In genomic region chr17:64363694-64364093, GRCm38 (mm10) we compare ENCODE assay signal across 7 mouse cellular contexts. TPM values are rescaled to one million over a fixed set of nuclear protein-coding genes. Genes with fewer than 3 reads are reported as not detected.
A peak's percentile ranks its signal among the peaks of the same experiment; 100 is the strongest.
DNase-seq lines count a peak whose midpoint lies in the region; TF ChIP-seq lines count a peak whose summit lies in the region.

No protein-coding gene starts in this region.

- peaks cover 7% of the 10 kb centered on the region for H3K4me1 ChIP-seq in cerebellum, adult 2 months (ENCODE audit: control insufficient read depth, insufficient read depth, low read length)

- no peak overlapping the region for H3K27ac ChIP-seq in cerebellum, adult 2 months (ENCODE audit: insufficient read depth, low read length)

- no peak for TF ChIP-seq CTCF in cerebellum, adult 2 months (IDR thresholded peaks at IDR 0.05; ENCODE audit: borderline replicate concordance, insufficient read depth, low read depth, low read length)

- DNase-seq in right cerebral cortex, postnatal 10 days (ENCODE audit: low spot score in 2 of 2), result peak; percentile 66
- DNase-seq in right cerebral cortex, postnatal 14 days, result no peak
- DNase-seq in cerebellum, adult 2 months, result peak; percentile 34 to 78
- DNase-seq in heart, adult 8-10 months (ENCODE audit: low spot score), result peak; percentile 51
- peak; percentile 51 for DNase-seq in lung, postnatal 25 days (ENCODE audit: low spot score)
- DNase-seq in thymus, postnatal 0 days (ENCODE audit: low spot score), result no peak
- no peak for DNase-seq in B cell, adult 2 months

- WGBS in cerebellum, adult 2 months, result 4% methylated on average over 1 of the region's 1 CpGs

- no peak for TF ChIP-seq POLR2A in cerebellum, adult 2 months (IDR thresholded peaks at IDR 0.05; ENCODE audit: borderline replicate concordance, insufficient read depth, low read length)

- no peak overlapping the region for H3K4me3 ChIP-seq in cerebellum, adult 2 months (replicated peaks; ENCODE audit: insufficient read depth, low read depth, low read length)

- no peaks in the 10 kb centered on the region for H3K27me3 ChIP-seq in cerebellum, adult 2 months (ENCODE audit: control insufficient read depth, insufficient read depth, low read length)

RNA-seq across cellular contexts. Expression of gene Pja2, which starts 32.0 kb away (rescaled TPM):
- 150 and 160 TPM in 2 replicates for polyA plus RNA-seq in cerebellum, adult 2 months (2012; rRNA removed)
- total RNA-seq in heart, adult 8-10 months (2022), result 100 to 1,000 TPM; 111 to 122 (median 117) TPM
- polyA plus RNA-seq in thymus, postnatal 0 days (2015; fragmentation: Nextera tagmentation; extraction: Ambion mirVana), result 25.6 and 25.7 TPM in 2 replicates

Comparison
In these comparisons a context has a peak if more than half of its experiments do, and no peak if none do; other contexts are left out.
1. DNase-seq: peak in right cerebral cortex, postnatal 10 days (2 of 2), cerebellum, adult 2 months (2 of 2), heart, adult 8-10 months (single experiment) and lung, postnatal 25 days (single experiment); none in right cerebral cortex, postnatal 14 days (single experiment), thymus, postnatal 0 days (single experiment) and B cell, adult 2 months (0 of 2).